Mouse (Mus musculus) embryonic facial prominence, embryonic 10.5 days (tissue): ENCODE results near the gene Wdfy1. TPM values are rescaled to one million over a fixed set of nuclear protein-coding genes. Genes with fewer than 3 reads are reported as not detected.

ENCODE experiments used
- DNase-seq: peaks from one replicate; pipeline ENCODE4 v3.0.0-alpha.2; 2017; ENCODE audit warnings: low spot score
- H3K27ac ChIP-seq: fragments of 300-500 bp; sonication (generic); replicated peaks from 2 replicates; pipeline ENCODE4 v1.5.1; 2016; ENCODE audit warnings: mild to moderate bottlenecking
- H3K27me3 ChIP-seq: fragments of 300-500 bp; sonication (generic); replicated peaks from 2 replicates; pipeline ENCODE4 v1.6.1; 2016; ENCODE audit warnings: low read depth, mild to moderate bottlenecking; ENCODE audit not compliant: poor library complexity, severe bottlenecking
- H3K36me3 ChIP-seq: fragments of 300-500 bp; sonication (generic); replicated peaks from 2 replicates; pipeline ENCODE4 v1.6.1; 2016; ENCODE audit warnings: mild to moderate bottlenecking, moderate library complexity
- H3K4me1 ChIP-seq: fragments of 300-500 bp; sonication (generic); 2 replicates; pipeline ENCODE4 v1.6.1; 2016
- H3K4me3 ChIP-seq: fragments of 300-500 bp; sonication (generic); 2 replicates; pipeline ENCODE4 v1.5.1; 2016; ENCODE audit warnings: mild to moderate bottlenecking, moderate library complexity
- H3K9me3 ChIP-seq: fragments of 300-500 bp; sonication (generic); 2 replicates; pipeline ENCODE4 v1.6.1; 2016; ENCODE audit warnings: mild to moderate bottlenecking
- WGBS: fragments of 180-500 bp; shearing (Covaris S2); methylation state at CpG from one replicate; pipeline ENCODE4 v1.1.7; 2016; 5-methylcytosine and 5-hydroxymethylcytosine counted together
- polyA plus RNA-seq: library from polyadenylated mRNA; unstranded; fragments of >200 nt; fragmentation: Nextera tagmentation; extraction: Ambion mirVana; gene quantifications from 2 replicates; pipeline ENCODE4 v1.2.1, GENCODE M21; 2016

Gene Wdfy1
- polyA plus RNA-seq, 1 experiment from 2014 or later, result 34.4 TPM

GRCm38 (mm10) chr1:79659598-79659997 is 116.3 kb downstream of the Wdfy1 start:
- Histone ChIP-seq H3K4me3 (no peak overlapping the region), H3K27me3 (no peaks in the 10 kb centered on the region), H3K4me1 (no peaks in the 10 kb centered on the region), H3K9me3 (no peaks in the 10 kb centered on the region), H3K27ac (no peak overlapping the region), H3K36me3 (no peaks in the 10 kb centered on the region)
- no peak for DNase-seq
- 85% methylated on average over 7 of the region's 7 CpGs for WGBS

- Histone ChIP-seq H3K9me3 (no peaks in the 10 kb centered on the region), H3K4me3 (no peak overlapping the region), H3K27ac (no peak overlapping the region), H3K4me1 (no peaks in the 10 kb centered on the region), H3K27me3 (no peaks in the 10 kb centered on the region), H3K36me3 (no peaks in the 10 kb centered on the region)
- WGBS, result 89% methylated on average over 1 of the region's 1 CpGs
- DNase-seq, result no peak
These were observed 118.5 kb downstream of the Wdfy1 start for GRCm38 (mm10) chr1:79657411-79657810.

GRCm38 (mm10) chr1:79655819-79656555 is 120.0 kb downstream of the Wdfy1 start:
- H3K9me3 ChIP-seq, result no peaks in the 10 kb centered on the region
- WGBS, result 79% methylated on average over 4 of the region's 4 CpGs
- no peaks in the 10 kb centered on the region for H3K27me3 ChIP-seq
- DNase-seq, result no peak
- no peaks in the 10 kb centered on the region for H3K36me3 ChIP-seq
- H3K27ac ChIP-seq, result no peak overlapping the region
- no peaks in the 10 kb centered on the region for H3K4me1 ChIP-seq
- no peak overlapping the region for H3K4me3 ChIP-seq

DNA sequence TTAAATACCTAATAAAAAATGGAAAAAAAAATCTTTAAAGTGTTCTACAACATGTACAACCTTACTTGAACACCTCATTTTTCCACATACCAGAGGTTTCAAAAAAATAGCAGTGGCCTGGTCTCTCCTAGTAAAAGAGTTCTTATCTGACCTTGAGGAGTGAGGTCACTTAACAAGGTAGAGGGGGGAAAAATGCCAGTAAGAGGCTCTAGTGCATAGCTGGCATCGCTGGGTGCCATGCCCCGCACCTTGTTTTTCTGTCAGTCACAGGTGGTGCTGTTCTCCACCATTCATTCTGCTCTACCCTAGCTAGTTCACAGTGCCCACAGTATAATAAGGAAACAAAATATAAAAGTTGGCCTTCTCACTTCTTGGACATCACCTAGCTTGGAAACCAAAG is 121.0 kb downstream of the Wdfy1 start:
- no peak for DNase-seq
- no peak overlapping the region for H3K4me3 ChIP-seq
- H3K4me1 ChIP-seq, result no peaks in the 10 kb centered on the region
- H3K27ac ChIP-seq, result no peak overlapping the region
- H3K9me3 ChIP-seq, result no peaks in the 10 kb centered on the region
- 96% methylated on average over 2 of the region's 2 CpGs for WGBS
- no peaks in the 10 kb centered on the region for H3K36me3 ChIP-seq
- no peaks in the 10 kb centered on the region for H3K27me3 ChIP-seq

Other genes with a start within 250 kb of the Wdfy1 start
- 0.24 and 0.41 TPM in 2 replicates for gene Ap1s3, start 104.2 kb downstream of the Wdfy1 start, polyA plus RNA-seq
- gene Mrpl44, start 125 bp downstream of the Wdfy1 start, polyA plus RNA-seq, result 60.6 and 61.1 TPM in 2 replicates
- 77.5 and 101 TPM in 2 replicates for gene Serpine2, start 85.0 kb upstream of the Wdfy1 start, polyA plus RNA-seq